Mouse (Mus musculus) forebrain, embryonic 11.5 days (tissue): ENCODE results near the gene Impg1. TPM values are rescaled to one million over a fixed set of nuclear protein-coding genes. Genes with fewer than 3 reads are reported as not detected.

Experiments
- ATAC-seq: fragments of 200-750 bp; cut with Nextera tagmentation; replicated peaks from 2 replicates; pipeline ENCODE4 v1.8.0; 2017; ENCODE audit warnings: moderate TSS enrichment; ENCODE audit not compliant: low FRiP score
- DNase-seq: peaks from one replicate; pipeline ENCODE4 v3.0.0-alpha.2; 2017; ENCODE audit warnings: low spot score
- H3K27ac ChIP-seq: fragments of 300-500 bp; sonication (generic); 2 replicates; pipeline ENCODE4 v1.5.1; 2014; ENCODE audit warnings: low read depth, low read length
- H3K27me3 ChIP-seq: fragments of 300-500 bp; sonication (generic); 2 replicates; pipeline ENCODE4 v1.6.1; 2014; ENCODE audit warnings: mild to moderate bottlenecking, low read length, mixed read lengths; ENCODE audit not compliant: control insufficient read depth, insufficient read depth
- H3K36me3 ChIP-seq: fragments of 300-500 bp; sonication (generic); 2 replicates; pipeline ENCODE4 v1.6.1; 2014; ENCODE audit warnings: mild to moderate bottlenecking, low read length, moderate library complexity, mixed read lengths; ENCODE audit not compliant: control insufficient read depth, insufficient read depth
- H3K4me1 ChIP-seq: fragments of 300-500 bp; sonication (generic); replicated peaks from 2 replicates; pipeline ENCODE4 v1.6.1; 2014; ENCODE audit warnings: low read length, mixed read lengths; ENCODE audit not compliant: control insufficient read depth, insufficient read depth
- H3K4me2 ChIP-seq: fragments of 300-500 bp; sonication (generic); 2 replicates; pipeline ENCODE4 v1.6.1; 2014; ENCODE audit warnings: low read depth, mild to moderate bottlenecking, low read length, moderate library complexity, mixed read lengths; ENCODE audit not compliant: severe bottlenecking
- H3K4me3 ChIP-seq: fragments of 300-500 bp; sonication (generic); 2 replicates; pipeline ENCODE4 v1.5.1; 2014; ENCODE audit warnings: low read depth, low read length
- H3K9ac ChIP-seq: fragments of 300-500 bp; sonication (generic); 2 replicates; pipeline ENCODE4 v1.6.1; 2014; ENCODE audit warnings: low read length
- H3K9me3 ChIP-seq: fragments of 300-500 bp; sonication (generic); 2 replicates; pipeline ENCODE4 v1.6.1; 2016; ENCODE audit warnings: low read length, mixed read lengths; ENCODE audit not compliant: control insufficient read depth
- WGBS: fragments of 180-500 bp; shearing (Covaris S2); extraction: QIAGEN DNeasy Blood & Tissue Kit; methylation state at CpG from one replicate; pipeline ENCODE4 v1.1.7; 2014; 5-methylcytosine and 5-hydroxymethylcytosine counted together
- polyA plus RNA-seq: library from polyadenylated mRNA; unstranded; fragments of >200 nt; fragmentation: Nextera tagmentation; extraction: Ambion mirVana; gene quantifications from 2 replicates; pipeline ENCODE4 v1.2.1, GENCODE M21; 2014

Impg1 gene
- polyA plus RNA-seq, 1 experiment from 2014 or later, result not detected

DNA sequence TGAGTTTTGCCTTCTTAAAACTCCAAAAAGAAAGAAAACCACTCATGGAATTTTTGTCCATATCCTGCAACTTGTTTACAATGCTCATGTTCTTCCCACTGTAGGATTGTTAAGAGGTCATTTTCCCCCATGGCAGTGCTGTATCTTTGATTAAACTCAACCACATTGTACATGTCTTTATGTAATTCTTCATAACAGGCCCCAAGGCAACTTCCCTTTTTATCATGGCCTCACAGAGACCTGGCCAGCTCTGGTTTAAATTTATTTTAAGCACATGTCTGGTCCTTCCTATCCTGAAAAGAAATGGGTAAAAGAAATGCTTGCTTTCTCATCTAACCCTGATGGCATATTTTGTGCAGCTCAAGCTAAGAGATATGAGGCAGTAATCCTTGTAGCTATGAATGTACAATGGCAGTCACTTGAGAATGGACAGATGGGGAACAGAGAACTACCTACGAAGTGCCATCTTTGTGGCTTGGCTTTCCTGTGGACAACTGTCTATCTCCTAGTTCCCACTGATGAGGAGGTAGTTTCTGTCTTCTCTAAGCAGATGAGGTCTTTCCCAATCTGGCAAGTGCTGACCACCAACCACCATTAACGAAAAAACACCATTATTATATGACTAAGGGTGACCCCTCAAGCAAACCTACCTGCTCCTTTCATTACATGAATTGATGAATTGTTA lies 97.6 kb downstream of the Impg1 start:
- no peak overlapping the region for H3K27ac ChIP-seq
- no peak for DNase-seq

GRCm38 (mm10) chr9:80360063-80360462 lies 105.2 kb downstream of the Impg1 start:
- Histone ChIP-seq H3K4me1 (no peaks in the 10 kb centered on the region), H3K36me3 (no peaks in the 10 kb centered on the region), H3K9ac (no peak overlapping the region), H3K27me3 (no peaks in the 10 kb centered on the region), H3K9me3 (no peaks in the 10 kb centered on the region), H3K4me3 (no peak overlapping the region), H3K27ac (no peak overlapping the region), H3K4me2 (no peak overlapping the region)
- DNase-seq (no peak), ATAC-seq (no peak)

More for the DNA sequence above, 97.6 kb downstream of the Impg1 start:
- no peak overlapping the region for H3K4me3 ChIP-seq
- no peak overlapping the region for H3K4me2 ChIP-seq
- no peaks in the 10 kb centered on the region for H3K4me1 ChIP-seq
- no peak overlapping the region for H3K9ac ChIP-seq
- no peak for ATAC-seq
- no peaks in the 10 kb centered on the region for H3K9me3 ChIP-seq
- H3K27me3 ChIP-seq, result no peaks in the 10 kb centered on the region
- 88% methylated on average over 2 of the region's 2 CpGs for WGBS
- no peaks in the 10 kb centered on the region for H3K36me3 ChIP-seq

- Histone ChIP-seq H3K4me2 (peak overlapping the region; percentile 24), H3K27ac (no peak overlapping the region), H3K36me3 (no peaks in the 10 kb centered on the region), H3K4me1 (0 out of 2 replicates have a peak, but pooled peaks cover 2% of the 10 kb centered on the region), H3K4me3 (no peak overlapping the region), H3K9ac (no peak overlapping the region), H3K9me3 (no peaks in the 10 kb centered on the region), H3K27me3 (no peaks in the 10 kb centered on the region; the same call in 1 of the 2 replicates)
- 12% methylated on average over 20 of the region's 20 CpGs for WGBS
- ATAC-seq (peak; percentile 72), DNase-seq (peak; percentile 64)
These were observed 113.5 kb downstream of the Impg1 start for GRCm38 (mm10) chr9:80351678-80352331.

DNA sequence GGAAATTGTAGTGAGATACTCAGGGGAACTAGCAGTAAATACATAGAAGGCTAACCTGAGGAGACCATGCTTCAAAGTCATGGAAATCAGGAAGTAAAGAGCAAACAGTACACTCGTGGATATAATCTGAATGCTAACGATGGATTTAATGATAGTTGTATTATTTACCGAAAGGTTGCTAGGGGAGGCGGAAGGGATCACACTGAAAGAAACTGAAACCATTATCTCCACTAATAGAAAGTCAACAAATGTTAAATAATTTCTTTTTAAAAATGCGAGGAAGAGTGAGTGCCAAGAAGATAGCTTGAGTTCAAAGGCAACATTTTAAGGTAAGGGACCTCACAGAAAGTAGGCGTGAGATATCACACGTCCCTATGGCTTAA lies 114.0 kb downstream of the Impg1 start:
- no peak overlapping the region for H3K9ac ChIP-seq
- 0 out of 2 replicates have a peak, but pooled peaks cover 2% of the 10 kb centered on the region for H3K4me1 ChIP-seq
- H3K4me3 ChIP-seq, result no peak overlapping the region
- no peak for DNase-seq
- H3K4me2 ChIP-seq, result peak overlapping the region; percentile 24
- no peak for ATAC-seq
- no peaks in the 10 kb centered on the region for H3K9me3 ChIP-seq
- no peak overlapping the region for H3K27ac ChIP-seq
- 44% methylated on average over 7 of the region's 7 CpGs for WGBS
- no peaks in the 10 kb centered on the region; the same call in 1 of the 2 replicates for H3K27me3 ChIP-seq
- no peaks in the 10 kb centered on the region for H3K36me3 ChIP-seq

- 92% methylated on average over 6 of the region's 6 CpGs for WGBS
- H3K27me3 ChIP-seq, result no peaks in the 10 kb centered on the region
- no peak for DNase-seq
These were observed 120.8 kb downstream of the Impg1 start for GRCm38 (mm10) chr9:80344451-80345000.

GRCm38 (mm10) chr9:80342520-80342919 lies 122.8 kb downstream of the Impg1 start:
- Histone ChIP-seq H3K4me1 (no peaks in the 10 kb centered on the region), H3K27ac (no peak overlapping the region), H3K4me2 (no peak overlapping the region), H3K4me3 (no peak overlapping the region), H3K9ac (no peak overlapping the region), H3K9me3 (no peaks in the 10 kb centered on the region), H3K36me3 (no peaks in the 10 kb centered on the region), H3K27me3 (no peaks in the 10 kb centered on the region)
- ATAC-seq, result no peak
- DNase-seq, result no peak
- WGBS, result 89% methylated on average over 6 of the region's 6 CpGs

More at GRCm38 (mm10) chr9:80344451-80345000, 120.8 kb downstream of the Impg1 start:
- Histone ChIP-seq H3K36me3 (no peaks in the 10 kb centered on the region), H3K4me3 (no peak overlapping the region), H3K9ac (no peak overlapping the region), H3K27ac (no peak overlapping the region), H3K4me1 (no peaks in the 10 kb centered on the region), H3K4me2 (no peak overlapping the region), H3K9me3 (no peaks in the 10 kb centered on the region)
- no peak for ATAC-seq

GRCm38 (mm10) chr9:80341756-80342155 lies 123.5 kb downstream of the Impg1 start:
- ATAC-seq (no peak), DNase-seq (no peak)
- 95% methylated on average over 16 of the region's 16 CpGs for WGBS
- no peaks in the 10 kb centered on the region for H3K27me3 ChIP-seq
- no peak overlapping the region for H3K4me2 ChIP-seq
- H3K4me3 ChIP-seq, result no peak overlapping the region
- H3K9ac ChIP-seq, result no peak overlapping the region
- no peaks in the 10 kb centered on the region for H3K36me3 ChIP-seq
- H3K9me3 ChIP-seq, result no peaks in the 10 kb centered on the region
- H3K4me1 ChIP-seq, result no peaks in the 10 kb centered on the region
- H3K27ac ChIP-seq, result no peak overlapping the region

GRCm38 (mm10) chr9:80340927-80341326 lies 124.4 kb downstream of the Impg1 start:
- Histone ChIP-seq H3K9ac (no peak overlapping the region), H3K4me2 (no peak overlapping the region), H3K9me3 (no peaks in the 10 kb centered on the region), H3K36me3 (no peaks in the 10 kb centered on the region), H3K27me3 (no peaks in the 10 kb centered on the region), H3K27ac (no peak overlapping the region), H3K4me1 (no peaks in the 10 kb centered on the region), H3K4me3 (no peak overlapping the region)
- DNase-seq (no peak), ATAC-seq (no peak)
- WGBS, result 56% methylated on average over 1 of the region's 1 CpGs
